Mouse (Mus musculus): Measurements from ENCODE around the gene Sertad1.

Sertad1 gene

DNA sequence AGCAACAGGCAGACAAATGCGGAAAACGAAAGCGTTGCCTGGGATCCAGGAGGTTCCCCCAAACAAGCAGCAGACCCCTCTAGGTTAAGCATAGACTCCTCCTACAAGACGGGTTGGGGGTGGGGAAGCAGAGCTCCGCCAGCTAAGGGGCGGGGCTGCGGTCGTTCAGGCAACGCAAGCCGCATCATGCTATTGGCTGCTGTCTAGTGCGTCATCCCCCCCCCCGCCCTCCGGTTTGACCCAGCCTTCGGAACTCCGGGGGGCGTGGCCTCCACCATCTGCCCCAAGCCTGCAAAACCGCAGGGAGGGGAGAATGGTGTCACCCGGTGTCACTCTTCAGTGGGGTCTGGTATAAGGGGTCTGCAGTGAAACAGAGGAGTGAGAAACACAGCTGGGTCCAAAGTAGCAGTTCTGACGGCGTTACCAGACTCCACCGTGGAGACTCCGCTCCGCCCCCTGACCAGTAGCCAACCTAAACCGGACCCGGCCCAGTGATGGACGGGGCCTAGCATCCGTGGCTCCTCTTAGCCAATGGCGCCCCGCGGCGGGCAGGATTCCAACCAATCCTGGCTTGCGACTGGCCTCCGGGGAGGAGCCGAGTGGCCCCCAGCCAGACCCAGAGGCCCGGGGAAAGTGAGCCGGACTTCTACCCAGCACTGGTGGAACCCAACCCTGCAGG lies 13.4 kb upstream of the Sertad1 start, which contains the start of gene Sertad3:
Sertad3 (plus strand) TSS at position 613 of the 679 bp plus-strand sequence.
- in situ Hi-C loops (cut with MboI, MseI): no loop called here

DNA sequence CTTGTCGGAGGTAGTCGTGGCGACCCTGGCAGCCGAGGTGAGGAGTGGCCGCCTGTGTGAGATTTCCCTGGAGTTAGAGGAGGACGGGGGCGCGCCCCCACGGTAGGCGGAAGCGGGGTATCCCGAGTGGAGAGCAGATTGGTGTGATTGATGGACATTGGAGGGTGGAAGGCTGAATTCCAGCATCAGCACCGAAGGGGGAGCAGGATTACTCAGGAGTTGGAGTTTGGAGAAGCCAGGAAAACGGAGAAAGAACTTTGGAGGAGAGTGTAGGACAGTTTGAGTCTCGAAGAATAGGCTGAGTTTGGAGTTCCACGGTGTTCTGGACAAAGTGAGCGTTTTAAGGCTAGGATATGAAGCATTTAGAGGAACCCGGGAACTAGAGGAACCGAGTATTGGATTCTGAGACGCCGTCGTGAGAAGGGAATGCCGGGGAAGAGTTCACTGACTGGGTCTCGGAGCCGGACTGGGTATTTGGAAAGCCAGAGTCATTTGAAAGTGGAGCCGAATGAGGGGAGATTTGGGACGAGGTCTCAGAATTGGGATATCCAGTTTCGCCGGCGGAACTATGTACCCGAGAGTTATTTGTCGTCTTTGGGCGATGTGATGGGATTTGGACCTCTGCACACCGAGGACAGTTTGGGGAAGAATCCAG lies 12.7 kb upstream of the Sertad1 start:
- in situ Hi-C loops (cut with MboI, MseI): no loop called here

DNA sequence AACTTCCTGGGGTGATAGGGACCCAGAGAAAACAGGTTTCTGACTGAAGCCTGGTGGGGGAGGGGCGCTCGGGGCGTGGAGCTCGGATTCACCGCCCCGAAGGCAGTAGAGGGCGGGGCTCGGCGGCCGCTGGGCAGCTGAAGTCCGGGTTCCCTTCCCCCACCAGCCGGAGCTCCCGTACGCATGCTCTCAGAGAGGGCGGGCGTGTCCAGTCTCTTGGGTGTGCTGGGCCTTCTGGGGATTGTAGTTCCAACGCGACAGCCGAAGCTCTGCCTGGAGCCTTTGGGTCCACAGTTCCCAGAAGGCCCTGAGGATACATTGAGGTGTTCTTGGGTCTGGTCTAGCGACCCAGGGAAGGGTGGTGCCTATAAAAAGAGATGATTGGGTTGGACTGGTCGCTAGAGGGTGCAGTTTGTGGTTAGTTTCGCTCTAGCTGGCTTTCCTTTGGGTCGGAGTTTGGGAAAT lies 12.2 kb upstream of the Sertad1 start:
- in situ Hi-C loops (cut with MboI, MseI): no loop called here

DNA sequence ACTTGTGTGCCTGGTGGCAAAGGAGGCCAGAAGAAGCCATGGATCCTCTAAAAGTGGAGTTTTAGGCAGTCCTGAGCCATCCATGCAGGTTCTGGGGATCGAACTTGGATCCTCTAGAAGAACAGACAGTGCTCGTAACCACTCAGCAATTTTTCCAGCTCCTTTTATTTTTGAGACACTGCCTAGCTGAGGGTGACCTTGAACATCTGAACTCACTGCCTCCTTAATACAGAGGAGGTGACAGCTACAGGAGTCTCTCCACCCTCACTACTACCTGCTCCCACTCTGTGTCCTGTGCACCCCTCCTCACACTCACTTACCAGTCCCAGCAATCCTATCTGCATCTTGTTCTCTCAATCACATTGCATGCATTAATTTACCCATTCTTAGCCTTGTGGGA lies 11.1 kb upstream of the Sertad1 start:
- in situ Hi-C loops (cut with MboI, MseI): loop anchor here in 1 of 2 experiments (5.0 kb wide), 1 partner anchor 892 kb away; no protein-coding TSS in a partner anchor

DNA sequence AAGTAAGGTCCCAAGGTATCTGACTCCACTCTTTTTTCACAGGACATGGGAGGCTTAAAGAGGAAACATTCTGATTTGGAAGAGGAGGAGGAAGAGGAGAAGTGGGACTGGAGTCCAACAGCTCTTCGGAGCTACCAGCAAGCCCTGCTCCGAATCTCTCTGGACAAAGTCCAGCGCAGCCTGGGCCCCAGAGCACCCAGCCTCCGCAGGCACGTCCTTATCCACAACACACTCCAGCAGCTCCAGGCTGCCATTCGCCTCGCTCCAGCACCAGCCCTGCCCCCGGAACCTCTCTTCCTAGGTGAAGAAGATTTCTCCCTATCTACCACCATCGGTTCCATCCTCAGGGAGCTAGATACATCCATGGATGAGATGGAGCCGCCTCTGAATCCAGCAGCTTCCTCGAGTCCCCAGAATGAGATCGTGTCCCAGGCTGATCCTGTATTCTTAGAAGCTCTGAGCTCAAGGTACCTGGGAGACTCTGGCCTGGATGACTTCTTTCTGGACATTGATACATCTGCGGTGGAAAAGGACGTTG lies 10.5 kb upstream of the Sertad1 start:
- in situ Hi-C loops (cut with MboI, MseI): loop anchor here in 1 of 2 experiments (5.0 kb wide), 1 partner anchor 891 kb away; no protein-coding TSS in a partner anchor

DNA sequence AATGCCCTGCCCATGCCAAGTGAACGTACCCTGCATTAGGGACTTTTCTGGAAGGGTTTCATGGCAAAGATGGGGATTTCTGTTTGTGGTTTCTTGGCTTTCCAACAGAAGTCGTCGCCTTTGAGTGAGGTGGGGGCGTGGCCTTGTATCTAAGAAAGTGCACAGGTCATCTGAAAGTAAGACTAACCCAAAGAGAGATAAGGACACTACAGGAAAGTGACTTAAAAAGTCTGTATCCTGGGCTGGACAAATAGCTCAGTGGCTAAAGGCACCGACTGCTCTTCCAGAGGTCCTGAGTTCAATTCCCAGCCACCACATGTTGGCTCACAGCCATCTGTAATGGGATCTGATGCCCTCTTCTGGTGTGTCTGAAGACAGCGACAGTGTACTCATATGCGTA lies 8.1 kb upstream of the Sertad1 start:
- in situ Hi-C loops (cut with MboI, MseI): loop anchor here in 1 of 2 experiments (5.0 kb wide), 1 partner anchor 889 kb away; no protein-coding TSS in a partner anchor

DNA sequence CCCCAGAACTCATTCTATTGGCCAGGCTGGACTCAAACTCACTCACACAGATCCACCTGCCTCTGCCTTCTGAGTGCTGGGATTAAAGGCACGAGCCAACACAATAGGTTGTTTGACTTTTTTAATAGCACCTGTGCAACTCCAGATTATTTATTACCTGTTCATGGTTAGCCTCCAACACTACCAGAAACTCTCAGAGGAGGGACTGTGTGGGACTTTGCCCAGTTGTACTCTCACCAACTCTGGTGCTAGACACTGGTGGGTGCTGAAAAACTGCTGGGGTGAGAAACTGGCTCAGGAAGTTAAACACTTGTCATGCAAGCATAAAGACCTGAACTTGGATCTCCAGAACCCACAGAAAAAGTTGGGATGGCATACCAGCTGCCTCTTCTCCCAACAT lies 7.0 kb upstream of the Sertad1 start:
- in situ Hi-C loops (cut with MboI, MseI): loop anchor here in 1 of 2 experiments (5.0 kb wide), 1 partner anchor 888 kb away; no protein-coding TSS in a partner anchor

DNA sequence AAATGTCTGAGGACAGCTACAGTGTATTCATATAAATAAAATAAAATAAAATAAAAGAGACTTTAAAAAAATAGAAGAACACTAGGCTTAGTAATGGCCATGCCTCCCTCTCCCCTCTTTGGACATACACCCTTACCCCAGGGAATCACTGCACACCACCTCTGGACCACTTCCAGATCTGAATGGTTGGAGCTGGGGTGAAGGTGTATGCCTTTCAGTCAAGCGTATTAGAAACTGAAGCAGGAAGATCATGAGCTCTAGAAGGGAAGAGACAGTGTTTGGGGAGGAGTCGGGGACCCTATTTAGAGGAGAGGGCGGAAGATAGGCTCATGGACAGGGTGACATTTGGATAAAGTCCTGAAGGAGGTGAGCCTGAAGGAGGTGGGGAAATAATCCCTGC lies 6.2 kb upstream of the Sertad1 start:
- in situ Hi-C loops (cut with MboI, MseI): no loop called here

DNA sequence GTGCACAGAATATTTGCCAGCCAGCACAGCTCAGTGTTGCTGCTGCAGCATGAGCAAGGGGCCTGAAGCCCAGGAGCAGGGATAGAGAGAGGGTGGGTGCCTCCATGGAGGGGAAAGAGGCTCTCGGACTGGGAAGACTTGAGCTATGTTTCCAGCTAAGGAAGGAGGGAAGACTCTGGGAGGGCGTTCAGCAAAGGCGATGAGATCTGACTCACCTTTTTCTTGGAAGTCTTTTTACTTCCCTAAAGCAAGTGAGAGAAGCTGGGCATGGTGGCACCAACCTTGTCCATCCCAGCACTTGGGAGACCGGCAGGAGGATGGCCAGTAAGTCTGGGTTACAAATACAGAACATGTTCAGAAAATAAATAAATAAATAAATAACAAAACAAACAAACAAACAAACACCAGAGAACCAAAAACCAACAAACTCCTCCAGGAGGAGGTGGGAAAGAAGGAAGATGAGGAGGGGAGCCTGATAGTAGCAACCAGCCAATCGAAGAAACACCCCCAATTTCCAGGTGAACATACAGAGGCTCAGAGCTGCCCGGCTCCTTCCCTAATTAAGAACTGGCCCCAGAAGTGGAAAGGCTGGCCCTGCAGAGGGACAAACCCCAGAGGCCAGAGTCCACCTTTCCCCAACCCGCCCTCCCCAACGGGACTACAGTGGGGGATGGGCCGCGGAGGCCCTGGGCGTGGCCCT lies 5.6 kb upstream of the Sertad1 start:
- in situ Hi-C loops (cut with MboI, MseI): no loop called here

DNA sequence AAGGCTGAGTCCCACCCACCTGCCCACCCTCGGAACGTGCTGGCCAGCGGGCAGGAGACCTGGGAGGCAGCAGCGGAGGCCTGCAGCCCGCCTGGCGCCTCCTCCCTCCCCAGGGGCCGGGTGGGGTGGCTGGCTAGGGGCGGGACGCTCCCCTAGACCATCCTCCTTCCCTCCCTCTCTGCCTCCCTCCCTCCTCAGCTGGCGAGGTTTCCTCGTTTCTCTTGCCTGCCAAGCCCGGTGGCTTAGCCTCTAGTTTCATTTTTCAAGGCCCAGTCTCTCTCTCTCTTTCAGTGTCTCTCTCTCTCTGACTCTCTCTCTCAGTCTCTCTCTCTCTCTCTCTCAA lies 5.1 kb upstream of the Sertad1 start:
- in situ Hi-C loops (cut with MboI, MseI): no loop called here

DNA sequence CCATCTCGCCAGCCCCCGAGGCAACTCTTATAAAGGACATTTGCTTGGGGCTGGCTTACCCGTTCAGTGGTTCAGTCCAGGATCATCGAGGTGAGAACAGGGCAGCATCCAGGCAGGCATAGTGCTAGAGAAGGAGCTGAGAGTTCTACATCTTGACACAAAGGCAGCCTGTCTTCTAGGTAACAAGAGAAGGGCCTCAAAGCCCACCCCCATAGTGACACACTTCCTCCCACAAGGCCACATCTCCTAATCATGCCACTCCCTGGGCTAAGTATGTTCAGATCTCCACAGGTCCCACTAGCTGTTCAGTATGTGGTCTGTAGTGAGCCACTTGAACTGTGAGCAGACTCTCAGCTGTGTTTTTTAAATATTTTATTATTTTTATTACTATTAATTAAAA lies 2.9 kb upstream of the Sertad1 start:
- in situ Hi-C loops (cut with MboI, MseI): no loop called here

DNA sequence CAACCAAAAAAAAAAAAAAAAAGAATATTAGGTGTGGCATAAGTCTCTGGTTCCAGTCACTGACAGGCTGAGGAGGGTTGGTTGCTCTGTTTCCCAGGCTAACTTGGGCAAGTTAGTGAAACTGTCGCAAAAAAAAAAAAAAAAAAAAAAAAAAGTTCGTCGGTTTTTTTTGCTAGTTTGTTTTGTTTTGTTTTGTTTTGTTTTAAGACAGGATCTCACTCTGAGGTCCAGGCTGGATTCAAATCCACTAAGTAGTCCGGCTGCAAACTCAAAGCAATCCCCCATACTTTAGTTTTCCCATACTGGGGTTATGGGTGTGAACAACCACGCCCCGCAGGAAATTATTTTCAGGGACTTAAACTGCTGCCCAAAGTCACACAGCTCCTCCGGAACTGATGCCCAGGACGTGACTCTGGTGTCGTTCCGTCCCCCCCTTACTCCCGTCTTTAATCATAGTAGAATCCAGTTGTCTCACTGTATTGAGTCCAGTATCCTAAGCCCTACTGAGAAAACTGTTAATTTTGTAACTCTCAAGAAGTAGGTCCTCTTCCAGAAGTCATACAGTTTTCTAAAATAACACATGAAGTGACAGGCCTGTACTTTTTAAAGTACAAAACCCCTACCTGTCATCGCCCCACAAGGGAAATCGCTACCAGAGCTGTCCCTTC lies 474 bp upstream of the Sertad1 start:
- in situ Hi-C loops (cut with MboI, MseI): loop anchor here in 1 of 2 experiments (5.0 kb wide), 1 partner anchor 39 kb away; the partner anchor contains the start of genes Blvrb and Sptbn4

DNA sequence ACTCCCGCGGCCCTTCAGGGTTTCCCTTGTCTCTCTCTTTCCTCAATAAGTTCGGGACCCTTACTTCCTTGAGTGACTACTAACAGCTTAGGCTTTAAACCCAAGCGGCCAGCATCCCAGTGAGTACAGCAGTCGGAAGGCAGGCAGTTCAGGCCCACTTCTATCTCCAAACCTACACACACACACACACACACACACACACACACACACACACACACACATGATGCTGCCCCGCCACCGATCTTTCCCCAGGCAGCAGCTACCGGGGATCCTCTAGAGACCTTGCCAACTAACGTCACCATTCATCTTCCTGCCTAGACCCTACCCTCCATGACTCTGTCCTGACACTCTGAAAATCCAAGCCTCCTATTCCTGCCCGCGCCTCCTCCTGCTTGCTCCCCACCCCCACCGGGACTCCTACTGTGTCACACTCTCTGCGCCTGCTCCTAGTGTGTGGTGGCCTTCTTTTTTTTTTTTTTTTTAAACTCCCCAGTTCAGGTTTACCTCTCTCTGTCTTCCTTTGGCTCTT lies 1.1 kb downstream of the Sertad1 start:
- in situ Hi-C loops (cut with MboI, MseI): loop anchor here in 1 of 2 experiments (5.0 kb wide), 1 partner anchor 41 kb away; the partner anchor contains the start of genes Blvrb and Sptbn4

DNA sequence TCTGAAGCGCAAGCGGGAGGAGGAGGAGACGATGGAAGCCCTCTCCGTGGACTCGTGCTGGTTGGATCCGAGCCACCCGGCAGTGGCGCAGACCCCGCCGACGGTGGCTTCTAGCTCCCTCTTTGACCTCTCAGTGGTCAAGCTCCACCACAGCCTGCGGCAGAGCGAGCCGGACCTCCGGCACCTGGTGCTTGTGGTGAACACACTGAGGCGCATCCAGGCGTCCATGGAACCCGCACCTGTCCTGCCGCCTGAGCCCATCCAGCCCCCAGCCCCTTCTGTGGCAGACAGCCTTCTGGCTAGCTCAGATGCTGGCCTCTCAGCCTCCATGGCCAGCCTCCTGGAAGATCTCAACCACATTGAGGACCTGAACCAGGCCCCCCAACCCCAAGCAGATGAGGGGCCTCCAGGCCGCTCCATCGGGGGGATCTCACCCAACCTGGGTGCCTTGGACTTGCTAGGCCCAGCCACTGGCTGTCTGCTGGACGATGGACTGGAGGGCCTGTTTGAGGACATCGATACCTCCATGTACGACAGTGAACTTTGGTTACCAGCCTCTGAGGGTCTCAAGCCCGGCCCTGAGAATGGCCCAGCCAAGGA lies 2.7 kb downstream of the Sertad1 start:
- in situ Hi-C loops (cut with MboI, MseI): loop anchor here in 1 of 2 experiments (5.0 kb wide), 1 partner anchor 42 kb away; the partner anchor contains the start of genes Blvrb and Sptbn4

DNA sequence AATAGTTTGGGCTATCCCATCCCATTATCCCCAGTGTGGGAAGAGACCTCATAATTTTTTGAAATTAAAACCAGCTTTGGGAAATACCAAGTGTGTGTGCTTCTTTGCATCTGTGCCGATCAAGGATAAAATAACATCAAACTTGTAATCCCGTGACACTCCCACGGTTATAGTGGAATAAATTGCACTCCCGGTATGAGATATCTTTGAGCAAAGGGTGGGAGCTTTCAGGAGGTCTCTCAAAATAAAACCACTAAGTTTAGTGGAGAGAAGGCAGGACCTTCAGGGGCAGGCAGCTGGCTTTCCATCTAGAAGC lies 3.5 kb downstream of the Sertad1 start:
- in situ Hi-C loops (cut with MboI, MseI): no loop called here

DNA sequence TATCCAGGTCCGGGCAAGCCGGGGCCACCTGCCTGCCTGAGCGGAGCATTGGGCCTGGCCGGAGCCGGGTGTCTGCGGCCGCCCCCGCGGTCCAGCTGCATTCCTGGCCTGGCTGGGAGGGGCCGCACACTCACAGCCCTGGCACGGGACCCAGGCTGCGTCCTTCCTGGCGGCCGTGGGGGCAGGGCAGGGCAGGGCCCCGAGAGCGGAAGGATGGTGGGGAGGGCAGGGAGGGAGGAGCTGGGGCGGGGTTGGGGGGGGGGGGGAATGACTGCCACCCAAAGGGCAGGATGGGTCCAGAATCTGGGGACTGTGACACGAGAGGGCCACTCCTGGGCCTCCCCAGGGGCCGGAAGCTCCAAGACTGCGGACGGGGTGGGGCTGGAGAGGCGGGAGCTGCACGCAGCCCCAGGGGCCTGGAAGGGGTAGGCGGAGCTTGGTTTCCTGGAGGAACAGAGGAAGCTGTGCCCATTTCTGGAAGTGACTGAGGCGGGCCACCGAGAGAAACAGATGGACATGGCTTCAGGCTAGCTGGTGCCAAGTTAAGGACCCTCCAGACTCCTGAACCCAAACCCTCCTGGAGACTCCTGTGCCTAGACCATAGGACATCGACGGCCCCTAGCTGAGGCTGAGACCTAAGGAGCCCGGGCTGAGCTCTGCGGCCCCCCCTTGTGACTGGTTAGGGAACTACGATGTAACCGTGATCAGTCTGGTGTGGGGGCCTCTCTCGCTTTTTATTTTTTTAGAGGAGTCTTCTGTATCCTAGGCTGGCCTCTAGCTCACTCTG lies 4.0 kb downstream of the Sertad1 start:
- in situ Hi-C loops (cut with MboI, MseI): no loop called here

DNA sequence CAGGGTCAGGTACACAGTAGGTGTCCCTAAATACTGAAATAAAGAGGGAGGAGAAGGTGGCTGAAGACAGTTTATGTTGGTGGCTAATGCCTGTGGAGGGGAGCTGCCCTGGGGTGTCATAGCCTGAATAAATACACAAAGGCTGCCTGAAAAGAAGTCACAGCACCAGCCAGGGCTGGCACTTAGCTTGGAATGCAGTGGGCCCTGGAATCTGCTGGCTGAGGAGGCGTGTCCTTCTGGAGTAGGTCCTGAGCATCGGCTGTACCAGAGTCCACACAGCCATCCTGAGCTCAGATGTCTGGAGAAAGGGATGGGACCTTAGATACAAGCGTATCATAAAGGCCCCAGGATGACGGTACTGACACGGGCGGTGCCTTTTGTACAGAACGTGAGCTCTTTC lies 5.1 kb downstream of the Sertad1 start:
- in situ Hi-C loops (cut with MboI, MseI): no loop called here

DNA sequence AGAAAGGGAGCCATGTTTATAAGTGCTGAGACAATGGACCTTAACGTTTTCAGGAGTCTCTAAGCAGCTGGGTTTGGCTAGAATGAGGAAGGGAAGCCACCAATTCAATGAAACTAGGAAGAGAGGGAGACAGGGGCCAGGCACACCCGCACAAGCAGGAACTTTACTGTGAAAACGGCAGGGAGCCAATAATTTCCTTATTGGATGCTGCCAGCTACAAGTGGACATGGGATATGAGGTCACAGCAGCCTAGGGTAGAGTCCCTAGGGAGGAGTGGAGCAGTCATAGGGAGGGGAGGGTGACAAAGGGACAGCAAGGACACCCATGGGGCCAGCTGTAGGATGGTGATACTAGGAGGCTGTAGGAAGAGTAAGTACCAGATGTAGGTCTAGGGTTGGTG lies 6.3 kb downstream of the Sertad1 start:
- in situ Hi-C loops (cut with MboI, MseI): no loop called here

DNA sequence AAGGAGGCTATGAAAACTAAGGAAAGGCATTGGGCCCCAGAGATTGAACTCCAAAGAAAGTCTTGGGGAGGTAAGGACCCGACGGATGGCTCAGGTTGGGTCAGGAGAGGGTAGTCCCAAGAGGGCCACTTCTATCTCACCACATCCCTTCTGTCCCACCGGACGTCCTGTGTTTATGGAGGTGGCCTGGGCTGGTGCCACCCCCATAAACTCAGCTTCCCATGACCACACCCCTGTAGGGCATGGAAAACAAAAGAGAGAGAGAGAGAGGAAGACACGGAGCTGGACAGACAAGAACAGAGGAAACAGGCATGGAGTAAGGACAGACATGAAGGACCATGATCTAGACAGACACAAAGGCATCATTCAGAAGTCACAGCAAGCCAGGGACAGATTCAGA lies 6.7 kb downstream of the Sertad1 start:
- in situ Hi-C loops (cut with MboI, MseI): no loop called here

All from T-helper 17 cell (primary cell).